Mouse (Mus musculus) myocyte (in vitro differentiated cells): ENCODE measurements at regions not wholly inside any gene's neighbourhood (a gene's known extent, or its start where the extent isn't known, plus 50 kb on each side); places are given as distances from the start of the nearest gene placed in this dataset.

ENCODE experiments used
- H3K27me3 ChIP-seq: one replicate; pipeline ENCODE4 v1.6.1; 2011; ENCODE audit not compliant: control insufficient read depth, insufficient read depth, insufficient read length
- H3K36me3 ChIP-seq: one replicate; pipeline ENCODE4 v1.6.1; 2011; ENCODE audit not compliant: control insufficient read depth, insufficient read depth
- H3K4me2 ChIP-seq: one replicate; pipeline ENCODE4 v1.6.1; 2011; ENCODE audit warnings: low read depth, control low read depth
- H3K4me3 ChIP-seq: one replicate; pipeline ENCODE4 v1.5.1; 2011; ENCODE audit warnings: mild to moderate bottlenecking, control low read depth, moderate library complexity
- H3K79me2 ChIP-seq: one replicate; pipeline ENCODE4 v1.6.1; 2011; ENCODE audit not compliant: control insufficient read depth, insufficient read depth
- H3ac ChIP-seq: one replicate; pipeline ENCODE4 v1.6.1; 2011; ENCODE audit not compliant: control insufficient read depth, insufficient read length
- CEBPB ChIP-seq: IDR thresholded peaks from 2 replicates; pipeline ENCODE4 v1.6.1; 2011; ENCODE audit warnings: mild to moderate bottlenecking, moderate library complexity; ENCODE audit not compliant: poor library complexity, insufficient read depth, severe bottlenecking
- E2F4 ChIP-seq: IDR thresholded peaks from one replicate; pipeline ENCODE4 v1.6.1; 2011; ENCODE audit warnings: mild to moderate bottlenecking, control low read depth, moderate library complexity; ENCODE audit not compliant: insufficient read depth
- MAX ChIP-seq: IDR thresholded peaks from one replicate; pipeline ENCODE4 v1.6.1; 2011; ENCODE audit warnings: low read depth, mild to moderate bottlenecking, control low read depth
- MYOD1 ChIP-seq, 3 experiments: IDR thresholded peaks; one replicate each; pipeline ENCODE4 v1.6.1; 2011; ENCODE audit warnings: control low read depth in 2 of 3, low read depth in 2 of 3, mild to moderate bottlenecking in 2 of 3, moderate library complexity in 1 of 3; ENCODE audit not compliant: insufficient read length in 2 of 3, control insufficient read depth in 1 of 3
- MYOG ChIP-seq, 3 experiments: IDR thresholded peaks; one replicate each; pipeline ENCODE4 v1.6.1; 2011; ENCODE audit warnings: control low read depth in 2 of 3, low read depth in 2 of 3, mild to moderate bottlenecking in 2 of 3; ENCODE audit not compliant: insufficient read length in 2 of 3, control insufficient read depth in 1 of 3, insufficient read depth in 1 of 3
- POLR2A ChIP-seq: IDR thresholded peaks from one replicate; pipeline ENCODE4 v1.6.1; 2011; ENCODE audit warnings: low read depth, mild to moderate bottlenecking, control low read depth, moderate library complexity; ENCODE audit not compliant: insufficient read length
- POLR2AphosphoS2 ChIP-seq: IDR thresholded peaks from one replicate; pipeline ENCODE4 v1.6.1; 2011; ENCODE audit warnings: low read depth, control low read depth; ENCODE audit not compliant: insufficient read length
- REST ChIP-seq: IDR thresholded peaks from one replicate; pipeline ENCODE4 v1.6.1; 2011; ENCODE audit warnings: mild to moderate bottlenecking, control low read depth, moderate library complexity; ENCODE audit not compliant: insufficient read depth, insufficient read length
- SRF ChIP-seq: IDR thresholded peaks from one replicate; pipeline ENCODE4 v1.6.1; 2011; ENCODE audit warnings: low read depth; ENCODE audit not compliant: control insufficient read depth, insufficient read length
- TCF12 ChIP-seq: IDR thresholded peaks from one replicate; pipeline ENCODE4 v1.6.1; 2011; ENCODE audit warnings: mild to moderate bottlenecking, control low read depth; ENCODE audit not compliant: poor library complexity, insufficient read depth, severe bottlenecking
- TCF3 ChIP-seq: IDR thresholded peaks from one replicate; pipeline ENCODE4 v1.6.1; 2011; ENCODE audit warnings: low read depth, control low read depth; ENCODE audit not compliant: insufficient read length
- USF1 ChIP-seq: IDR thresholded peaks from one replicate; pipeline ENCODE4 v1.6.1; 2011; ENCODE audit warnings: low read depth, mild to moderate bottlenecking, control low read depth, moderate library complexity

DNA sequence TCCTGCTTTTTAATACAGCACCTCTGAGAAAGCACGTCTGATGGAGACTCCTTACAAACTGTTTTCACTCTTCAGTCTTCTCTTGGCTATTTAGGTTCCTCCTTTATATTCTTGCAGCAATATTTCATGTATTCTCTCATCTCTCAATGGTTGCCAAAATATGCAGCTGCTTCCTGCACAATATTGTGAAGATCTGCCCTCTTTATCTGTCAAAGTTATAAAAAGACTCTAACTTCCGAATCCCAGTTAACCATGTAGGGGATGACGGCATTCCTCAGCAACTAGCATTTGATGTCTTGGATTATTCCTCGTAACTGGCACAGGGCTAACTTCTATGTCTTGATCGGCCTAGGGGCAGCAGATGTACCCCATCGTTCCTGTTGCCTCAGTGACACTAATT is 102.8 kb upstream of the 4933402D24Rik start:
- TF ChIP-seq CEBPB (no peak), USF1 (no peak), POLR2AphosphoS2 (no peak), MYOG (IDR thresholded peaks at IDR 0.05; ENCODE audit: control insufficient read depth in 1 of 3, insufficient read depth in 1 of 3, insufficient read length in 2 of 3, low read depth in 2 of 3) (no peak), POLR2A (no peak), MAX (no peak), SRF (no peak), TCF3 (no peak), REST (no peak), E2F4 (no peak), TCF12 (no peak), MYOD1 (IDR thresholded peaks at IDR 0.05; ENCODE audit: control insufficient read depth in 1 of 3, insufficient read length in 2 of 3, low read depth in 2 of 3) (no peak)
- Histone ChIP-seq H3K27me3 (peaks cover 13% of the 10 kb centered on the region), H3K36me3 (no peaks in the 10 kb centered on the region), H3K4me3 (no peak overlapping the region), H3K79me2 (no peaks in the 10 kb centered on the region), H3ac (no peak overlapping the region), H3K4me2 (no peak overlapping the region)

DNA sequence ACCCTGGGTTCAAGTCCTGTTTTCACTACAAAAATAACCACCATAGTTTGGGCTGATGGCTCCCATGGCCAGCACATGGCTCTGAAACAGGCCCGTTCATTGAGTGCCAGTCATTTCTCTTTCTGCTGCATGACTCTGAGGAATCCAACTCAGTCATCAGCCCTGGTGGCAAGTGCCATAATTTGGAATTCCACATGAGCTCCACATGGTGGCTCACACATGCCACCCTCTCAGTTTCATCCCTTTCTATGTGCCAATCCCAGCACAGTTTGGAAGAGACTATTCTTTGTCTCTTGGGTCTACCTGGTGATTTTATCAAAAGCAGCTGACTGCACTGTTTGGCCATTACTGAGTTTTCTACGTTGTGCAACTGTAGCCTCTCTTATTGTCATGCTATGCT is 100.3 kb upstream of the 4933402D24Rik start:
- no peaks in the 10 kb centered on the region for H3K79me2 ChIP-seq
- no peak overlapping the region for H3K4me3 ChIP-seq
- no peak for TF ChIP-seq USF1
- no peak for TF ChIP-seq TCF3
- TF ChIP-seq REST = no peak
- no peak for TF ChIP-seq CEBPB
- TF ChIP-seq POLR2AphosphoS2 = no peak
- H3K27me3 ChIP-seq = peaks cover 13% of the 10 kb centered on the region
- H3K4me2 ChIP-seq = no peak overlapping the region
- H3ac ChIP-seq = no peak overlapping the region
- no peaks in the 10 kb centered on the region for H3K36me3 ChIP-seq

DNA sequence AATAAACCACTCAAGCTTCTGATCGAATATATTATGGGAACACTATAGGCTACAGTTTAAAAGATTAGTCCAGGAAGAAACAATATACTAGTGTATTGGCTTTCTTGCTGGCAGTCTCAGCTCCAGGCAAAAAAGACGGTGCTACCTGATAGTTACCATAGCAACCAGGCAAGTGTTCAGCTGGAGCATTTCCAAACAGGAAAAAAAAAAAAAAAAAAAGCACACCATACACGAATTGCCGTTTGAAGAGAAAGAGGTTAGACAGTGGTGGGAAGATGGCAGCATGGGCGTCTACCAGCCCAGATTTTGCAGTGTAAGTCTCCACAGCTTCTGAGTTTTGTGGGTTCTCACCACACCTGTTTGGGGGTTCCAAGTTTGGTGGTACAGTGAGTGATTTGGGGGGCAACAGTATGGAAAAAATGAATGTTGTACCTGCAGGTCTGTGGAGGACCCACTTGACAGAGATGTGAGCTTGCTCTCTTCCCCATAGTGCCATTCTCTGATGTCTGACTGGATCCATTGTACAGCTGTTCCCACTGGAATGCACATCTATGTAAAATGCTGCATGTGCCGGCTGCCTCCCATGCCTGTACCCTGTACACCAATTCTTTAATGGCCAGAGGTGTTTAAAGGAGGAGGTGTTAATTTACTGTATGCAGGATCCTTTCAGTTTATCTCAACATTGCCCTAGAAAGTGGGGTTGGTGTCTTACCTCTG is 89.0 kb upstream of the 4933402D24Rik start:
- Histone ChIP-seq H3K4me2 (no peak overlapping the region), H3K36me3 (no peaks in the 10 kb centered on the region), H3K27me3 (no peaks in the 10 kb centered on the region), H3K79me2 (no peaks in the 10 kb centered on the region), H3K4me3 (no peak overlapping the region), H3ac (no peak overlapping the region)
- TF ChIP-seq MYOG (IDR thresholded peaks at IDR 0.05; ENCODE audit: control insufficient read depth in 1 of 3, insufficient read depth in 1 of 3, insufficient read length in 2 of 3, low read depth in 2 of 3) (no peak), TCF12 (no peak), SRF (no peak), POLR2A (no peak), CEBPB (no peak), E2F4 (no peak), MAX (no peak), MYOD1 (IDR thresholded peaks at IDR 0.05; ENCODE audit: control insufficient read depth in 1 of 3, insufficient read length in 2 of 3, low read depth in 2 of 3) (no peak), POLR2AphosphoS2 (no peak), TCF3 (no peak), REST (no peak), USF1 (no peak)

- no peak overlapping the region for H3ac ChIP-seq
- TF ChIP-seq MAX (no peak), POLR2A (no peak), POLR2AphosphoS2 (no peak), CEBPB (no peak), TCF12 (no peak), MYOG (IDR thresholded peaks at IDR 0.05; ENCODE audit: control insufficient read depth in 1 of 3, insufficient read depth in 1 of 3, insufficient read length in 2 of 3, low read depth in 2 of 3) (no peak), USF1 (no peak), TCF3 (no peak)
- H3K4me3 ChIP-seq = no peak overlapping the region
- H3K79me2 ChIP-seq = no peaks in the 10 kb centered on the region
- H3K36me3 ChIP-seq = no peaks in the 10 kb centered on the region
- no peaks in the 10 kb centered on the region for H3K27me3 ChIP-seq
- H3K4me2 ChIP-seq = no peak overlapping the region
Measured at GRCm38 (mm10) chr1:63857468-63857867, 88.4 kb upstream of the 4933402D24Rik start.

GRCm38 (mm10) chr1:63856366-63856765 is 87.3 kb upstream of the 4933402D24Rik start:
- Histone ChIP-seq H3K36me3 (no peaks in the 10 kb centered on the region), H3K27me3 (no peaks in the 10 kb centered on the region)
- peak; percentile 94 for TF ChIP-seq CEBPB
- no peak for TF ChIP-seq MYOG (IDR thresholded peaks at IDR 0.05; ENCODE audit: control insufficient read depth in 1 of 3, insufficient read depth in 1 of 3, insufficient read length in 2 of 3, low read depth in 2 of 3)
- no peak for TF ChIP-seq REST
- TF ChIP-seq POLR2AphosphoS2 = no peak

More at GRCm38 (mm10) chr1:63856366-63856765, 87.3 kb upstream of the 4933402D24Rik start:
- H3K79me2 ChIP-seq = no peaks in the 10 kb centered on the region
- H3ac ChIP-seq = no peak overlapping the region
- H3K4me2 ChIP-seq = no peak overlapping the region
- no peak overlapping the region for H3K4me3 ChIP-seq
